Mouse (Mus musculus): ENCODE measurements at regions not wholly inside any gene's neighbourhood (a gene's known extent, or its start where the extent isn't known, plus 50 kb on each side); places are given as distances from the start of the nearest gene placed in this dataset.

DNA sequence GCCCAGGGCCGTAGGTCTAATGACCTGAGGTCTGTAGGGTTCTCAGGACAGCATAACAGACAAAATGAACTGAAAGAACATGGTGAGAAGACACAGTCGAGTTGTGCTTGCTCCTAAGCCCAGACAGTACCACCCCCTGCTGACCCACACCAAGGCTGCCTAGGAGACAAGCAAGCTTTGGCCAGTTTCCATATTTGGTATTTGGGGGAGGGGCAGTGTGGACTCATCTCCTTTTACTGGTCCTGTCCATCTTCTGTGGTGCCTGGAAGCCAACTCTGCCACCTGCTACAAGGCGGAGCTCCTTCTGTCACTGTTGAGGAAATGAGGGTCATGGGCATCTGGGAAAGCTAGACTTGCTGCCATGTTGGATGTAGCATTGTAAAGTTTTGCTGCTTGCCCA, 68.9 kb downstream of the Tex29 start:
- no peak for ATAC-seq (replicated peaks; ENCODE audit: low FRiP score, low TSS enrichment, poor library complexity, severe bottlenecking)

DNA sequence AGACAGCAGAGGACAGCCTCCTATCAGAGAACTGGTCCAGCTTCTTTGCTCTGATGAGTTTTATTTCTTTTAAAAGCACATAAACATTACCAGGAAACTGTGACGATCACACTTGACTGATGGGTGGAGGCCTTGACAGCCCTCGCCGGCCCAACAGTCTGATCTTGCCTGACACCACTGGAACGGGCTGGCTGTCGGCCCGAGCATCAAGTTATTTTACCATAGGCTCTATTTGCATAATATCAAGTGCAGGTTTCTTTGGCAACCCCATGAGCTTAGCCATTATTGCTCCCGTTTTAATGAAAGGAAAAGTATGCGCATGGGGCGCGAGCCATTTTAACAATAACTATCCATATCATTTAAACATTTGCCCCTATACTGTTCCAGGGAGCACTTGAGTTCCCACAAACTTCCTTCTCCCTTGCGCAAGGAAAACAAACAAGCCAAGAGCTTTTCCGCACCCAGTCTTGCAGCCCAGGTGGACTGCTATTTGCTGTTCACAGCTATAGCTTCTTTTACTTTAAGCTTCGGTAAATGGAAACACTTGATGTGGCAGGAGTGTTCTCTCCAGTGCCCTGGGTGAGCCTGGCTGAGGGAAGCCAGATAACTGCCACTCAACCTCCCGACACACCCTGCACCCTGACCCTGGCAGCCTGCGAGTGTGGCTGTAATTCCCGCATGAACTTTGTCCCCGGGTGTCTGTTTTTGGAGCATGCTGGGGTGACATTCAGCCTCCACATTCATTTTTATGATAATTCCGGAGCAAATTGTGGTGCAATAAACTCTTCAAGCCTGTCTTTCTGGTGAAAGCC, 71.6 kb downstream of the Tex29 start:
- no peak for ATAC-seq (replicated peaks; ENCODE audit: low FRiP score, low TSS enrichment, poor library complexity, severe bottlenecking)

DNA sequence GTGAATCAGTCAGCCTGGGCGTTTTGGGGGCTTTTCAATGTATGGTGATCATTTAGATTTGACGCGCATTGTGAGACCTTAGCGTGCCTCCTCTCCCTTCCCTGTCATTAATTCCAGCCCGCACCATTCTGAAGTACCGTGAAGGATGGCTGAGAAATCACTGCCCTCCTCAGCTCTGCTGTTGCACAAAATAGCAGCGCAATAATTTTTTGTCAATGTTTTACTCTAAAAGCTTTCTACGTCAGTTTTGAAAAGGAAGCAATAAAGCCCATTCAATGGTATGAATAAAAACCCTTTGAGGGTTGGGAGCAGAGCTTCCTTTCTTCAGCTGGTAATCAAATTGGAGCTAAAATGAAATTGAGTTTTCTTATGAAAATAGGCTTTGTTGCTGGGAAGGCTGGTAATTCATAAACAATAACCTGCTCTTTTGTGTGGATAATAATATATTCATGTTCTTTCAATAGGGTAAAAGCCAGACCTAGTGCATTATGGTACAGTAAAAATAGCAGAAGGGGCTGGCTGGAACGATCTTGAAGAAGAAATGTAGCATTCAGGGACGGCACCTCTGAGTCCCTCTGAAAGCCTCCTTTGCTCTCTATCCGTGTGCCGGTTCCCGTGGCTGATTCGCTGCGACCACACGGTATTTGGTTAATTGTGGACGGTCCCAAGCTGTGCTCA, 72.3 kb downstream of the Tex29 start:
- ATAC-seq (replicated peaks; ENCODE audit: low FRiP score, low TSS enrichment, poor library complexity, severe bottlenecking), result no peak

DNA sequence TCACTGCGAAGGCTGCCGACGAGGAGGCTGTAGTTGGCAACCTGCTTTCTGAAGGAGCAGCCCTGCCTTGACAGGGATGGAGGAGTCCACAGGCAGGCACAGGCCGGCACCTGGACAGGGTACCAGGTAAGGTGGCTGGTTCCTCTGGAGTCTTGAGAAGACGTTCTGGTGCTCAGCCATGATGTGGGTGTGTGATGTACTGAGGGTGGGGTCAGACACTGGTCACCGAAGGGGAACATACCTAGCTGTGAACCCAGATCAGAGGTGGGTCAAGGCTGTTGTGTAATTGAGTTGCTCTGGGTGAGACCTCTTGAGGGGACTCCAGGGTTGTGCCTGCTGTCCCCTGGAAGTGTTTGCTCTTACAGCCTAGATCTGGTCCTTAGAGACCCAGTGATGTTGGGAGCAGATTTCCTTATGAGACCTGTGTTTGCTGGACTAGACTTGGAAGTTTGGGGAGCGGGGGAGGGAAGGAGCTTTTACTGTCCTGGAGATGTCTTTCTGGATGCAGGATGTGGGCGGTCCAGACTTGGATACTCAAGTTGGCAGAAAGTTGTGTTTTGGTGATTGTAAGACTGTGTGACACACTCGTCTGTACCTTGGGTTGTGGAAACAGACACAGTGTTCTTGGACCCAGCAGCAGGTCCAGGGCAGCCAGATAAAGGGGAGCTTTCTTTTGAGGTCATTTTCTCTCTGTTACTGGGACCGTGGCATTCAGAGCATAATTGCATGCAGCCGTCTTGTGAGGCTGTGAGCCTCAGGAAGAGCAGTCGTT, 73.0 kb downstream of the Tex29 start:
- no peak for ATAC-seq (replicated peaks; ENCODE audit: low FRiP score, low TSS enrichment, poor library complexity, severe bottlenecking)

DNA sequence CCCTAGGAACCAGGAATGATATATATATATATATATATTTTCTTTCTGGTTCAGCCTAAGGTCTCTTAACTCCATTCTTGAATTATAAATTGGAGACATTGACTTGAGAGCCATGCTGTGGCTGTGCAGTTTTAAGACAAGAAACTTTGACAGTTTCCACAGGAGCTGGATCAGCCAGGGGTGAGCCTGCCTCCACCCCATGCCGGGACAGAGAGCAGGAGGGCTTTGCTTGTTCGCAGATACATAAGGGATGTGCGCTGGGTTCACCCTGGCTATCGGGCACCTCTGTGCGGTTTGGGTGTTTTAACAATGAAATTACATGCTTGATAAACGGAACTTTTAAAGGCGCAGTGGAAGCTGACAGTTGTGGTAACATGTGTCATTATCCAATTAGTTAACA, 73.9 kb downstream of the Tex29 start:
- ATAC-seq (replicated peaks; ENCODE audit: low FRiP score, low TSS enrichment, poor library complexity, severe bottlenecking), result no peak

DNA sequence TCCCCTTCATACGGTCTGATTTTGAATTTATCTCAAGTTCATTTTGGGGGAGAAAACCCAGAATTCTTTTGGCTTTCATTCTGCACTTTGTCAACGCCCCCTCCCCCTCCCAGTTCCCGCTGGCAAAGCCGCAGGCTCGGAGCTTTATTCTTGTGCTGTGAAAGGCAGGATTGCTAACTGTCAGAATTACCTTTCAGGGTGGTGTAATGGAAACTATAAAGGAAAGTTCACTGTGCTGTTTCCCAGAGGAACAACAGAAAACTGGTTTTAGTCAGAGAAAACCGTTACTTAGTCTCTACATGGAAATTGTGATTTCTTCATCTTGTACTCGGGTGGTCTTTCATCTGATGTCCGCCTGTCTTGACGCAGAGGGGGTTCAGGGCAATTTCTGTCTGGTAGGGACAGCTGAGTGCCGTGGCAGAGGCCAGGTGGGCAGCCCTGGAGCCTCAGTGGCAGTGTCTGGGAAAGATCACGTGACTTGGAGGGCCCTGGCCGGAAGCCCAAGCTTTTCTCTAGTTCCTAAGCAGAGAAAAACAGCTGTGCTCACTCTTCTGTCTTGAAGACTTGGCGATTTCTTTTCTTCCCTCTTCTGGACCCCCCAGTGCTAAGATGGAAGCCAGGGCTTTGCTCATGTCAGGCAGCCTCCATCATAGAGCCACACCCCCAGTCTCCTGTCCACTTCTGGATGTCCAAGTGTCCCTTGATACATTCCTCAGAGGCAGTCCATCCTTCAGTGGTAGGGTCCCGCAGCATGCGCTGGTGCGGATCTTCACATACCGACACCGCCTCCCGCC, 74.6 kb downstream of the Tex29 start:
- ATAC-seq (replicated peaks; ENCODE audit: low FRiP score, low TSS enrichment, poor library complexity, severe bottlenecking), result no peak

DNA sequence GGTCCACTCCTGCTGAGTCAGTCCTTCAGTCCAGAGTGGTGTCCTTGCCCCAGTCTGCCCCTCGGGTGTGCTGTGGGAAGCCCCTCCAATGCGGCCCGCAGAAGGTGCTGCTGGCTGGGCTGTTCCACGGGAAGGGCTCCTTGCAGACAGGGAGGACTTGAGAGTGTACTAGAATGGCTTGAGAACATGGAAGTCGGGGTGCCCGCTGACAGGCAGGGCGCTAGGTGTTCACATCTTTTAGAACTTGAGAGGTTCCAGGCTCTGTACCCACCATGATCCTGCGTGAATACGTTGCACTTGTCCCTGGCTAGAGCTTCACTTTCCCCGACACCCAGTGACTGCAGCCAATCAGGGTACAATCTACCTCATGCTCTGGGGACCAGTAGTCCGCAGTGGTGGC, 75.4 kb downstream of the Tex29 start:
- ATAC-seq (replicated peaks; ENCODE audit: low FRiP score, low TSS enrichment, poor library complexity, severe bottlenecking), result no peak

DNA sequence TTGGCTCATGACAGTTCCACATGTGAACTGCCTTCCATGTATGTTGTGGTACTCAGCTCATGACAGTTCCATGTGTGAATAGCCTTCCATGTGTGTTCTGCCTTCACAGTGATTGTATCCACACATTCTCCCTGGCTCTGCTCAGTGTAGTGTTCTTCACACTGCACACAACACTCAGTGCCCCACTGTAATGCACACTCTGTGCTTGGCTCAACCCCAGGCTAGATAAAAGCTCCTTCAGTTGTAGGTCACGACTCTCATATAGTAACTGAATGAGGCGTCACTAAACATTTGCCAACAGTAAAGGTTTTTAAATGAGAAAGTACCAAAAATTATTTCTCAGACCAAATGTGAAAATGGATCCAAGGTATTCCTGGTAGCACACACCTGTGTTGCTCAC, 79.6 kb downstream of the Tex29 start:
- ATAC-seq (replicated peaks; ENCODE audit: low FRiP score, low TSS enrichment, poor library complexity, severe bottlenecking), result no peak

DNA sequence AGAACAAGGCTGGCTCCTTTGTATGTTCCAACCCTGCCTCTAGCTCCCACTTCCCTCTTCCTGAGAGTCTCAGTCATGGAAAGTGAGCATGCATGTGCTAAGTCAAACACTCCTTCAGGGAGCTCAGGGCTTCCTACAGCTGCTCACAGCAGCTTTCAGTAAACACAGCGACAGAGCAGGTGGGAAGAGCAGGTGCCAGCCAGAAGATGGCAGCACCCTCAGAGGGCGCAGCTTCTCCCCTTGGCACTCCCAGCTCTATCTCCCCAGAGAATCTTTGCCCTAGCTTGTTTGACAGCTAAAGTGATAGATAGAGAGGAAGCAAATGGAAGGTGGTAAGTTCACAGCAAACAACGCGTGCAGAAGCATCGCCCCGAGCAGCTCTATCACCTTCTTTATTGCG, 82.8 kb downstream of the Tex29 start:
- no peak for ATAC-seq (replicated peaks; ENCODE audit: low FRiP score, low TSS enrichment, poor library complexity, severe bottlenecking)

DNA sequence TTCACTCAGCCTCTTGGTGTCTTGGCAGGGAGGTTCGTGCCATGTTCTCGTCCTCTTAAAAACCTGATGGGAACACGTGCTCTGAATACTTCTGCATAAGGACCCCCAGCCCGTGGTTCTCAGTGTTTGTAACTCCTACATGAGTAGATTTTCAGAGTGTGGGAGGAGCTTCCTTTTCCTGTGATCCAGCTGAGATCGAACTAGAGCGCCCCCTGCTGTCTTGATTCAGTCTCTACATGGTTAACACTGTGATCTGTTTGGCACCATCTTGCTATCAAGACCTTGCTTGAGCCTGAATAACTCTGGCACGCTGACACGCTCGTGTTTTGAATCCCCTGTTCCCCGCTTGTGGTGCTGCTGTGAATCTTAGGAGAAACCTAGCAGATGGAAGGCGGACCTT, 83.9 kb downstream of the Tex29 start:
- peak; percentile 58 for ATAC-seq (replicated peaks; ENCODE audit: low FRiP score, low TSS enrichment, poor library complexity, severe bottlenecking)

DNA sequence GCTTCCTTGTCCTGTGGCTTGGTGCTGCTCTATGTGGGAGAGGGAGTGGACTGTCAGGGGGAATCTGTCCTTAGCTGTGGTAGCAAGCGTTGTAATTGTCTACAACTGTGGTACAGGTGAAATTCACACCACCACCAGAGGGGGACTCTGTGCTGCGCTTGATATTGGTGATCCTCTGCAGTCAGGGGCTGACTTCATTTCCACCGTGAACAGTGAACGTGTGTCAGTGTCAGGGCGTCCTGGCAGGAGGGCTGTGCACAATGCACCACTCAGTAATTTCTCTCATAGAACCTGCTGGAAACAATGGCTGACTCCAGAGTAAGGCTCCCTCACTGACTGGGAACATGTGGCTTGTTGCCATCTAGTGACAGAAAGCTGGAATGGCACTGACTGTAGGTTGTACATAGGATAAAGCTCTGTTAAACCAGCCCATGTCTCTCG, 102.6 kb downstream of the Tex29 start:
- ATAC-seq (replicated peaks; ENCODE audit: low FRiP score, low TSS enrichment, poor library complexity, severe bottlenecking), result peak; percentile 83

DNA sequence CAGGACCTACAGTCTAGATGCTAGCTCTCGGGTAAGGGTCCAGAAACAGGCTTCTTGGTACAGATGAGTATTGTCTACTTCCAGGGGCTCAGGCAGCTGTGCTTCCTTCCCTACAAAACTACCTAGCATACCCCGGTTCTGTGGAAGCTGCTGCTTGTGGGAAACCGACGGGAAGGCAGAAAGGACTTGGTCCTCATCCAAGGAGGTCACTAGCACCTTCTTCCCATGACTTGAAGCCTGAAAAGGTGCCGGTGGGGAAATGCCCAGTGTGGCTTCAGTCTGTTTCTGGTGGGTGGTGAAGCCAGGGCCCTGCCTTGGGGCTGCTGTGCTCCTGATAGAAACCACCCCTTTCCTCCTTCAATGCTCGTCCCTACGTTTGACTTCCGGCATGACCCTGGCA, 107.5 kb downstream of the Tex29 start:
- ATAC-seq (replicated peaks; ENCODE audit: low FRiP score, low TSS enrichment, poor library complexity, severe bottlenecking), result no peak

DNA sequence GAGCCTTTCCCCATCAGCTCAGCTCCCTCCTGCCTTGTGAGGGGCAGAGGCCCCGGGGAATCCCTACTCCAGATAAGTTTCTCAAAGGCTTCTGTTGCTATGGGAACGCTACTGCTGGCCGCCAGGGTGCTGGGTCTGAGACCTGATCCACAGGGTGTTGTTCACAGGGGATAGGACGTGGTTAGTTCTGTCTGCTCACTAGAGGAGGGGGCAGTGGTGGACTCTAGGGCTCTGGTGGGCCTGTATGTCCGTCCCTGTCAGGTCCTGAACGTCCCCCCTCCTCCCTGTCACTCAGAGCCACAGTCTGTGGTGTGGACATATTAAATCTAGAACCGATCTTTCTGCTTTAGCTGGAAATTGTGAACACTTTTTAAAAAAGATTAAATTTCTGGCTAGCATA, 116.0 kb downstream of the Tex29 start:
- ATAC-seq (replicated peaks; ENCODE audit: low FRiP score, low TSS enrichment, poor library complexity, severe bottlenecking), result no peak

DNA sequence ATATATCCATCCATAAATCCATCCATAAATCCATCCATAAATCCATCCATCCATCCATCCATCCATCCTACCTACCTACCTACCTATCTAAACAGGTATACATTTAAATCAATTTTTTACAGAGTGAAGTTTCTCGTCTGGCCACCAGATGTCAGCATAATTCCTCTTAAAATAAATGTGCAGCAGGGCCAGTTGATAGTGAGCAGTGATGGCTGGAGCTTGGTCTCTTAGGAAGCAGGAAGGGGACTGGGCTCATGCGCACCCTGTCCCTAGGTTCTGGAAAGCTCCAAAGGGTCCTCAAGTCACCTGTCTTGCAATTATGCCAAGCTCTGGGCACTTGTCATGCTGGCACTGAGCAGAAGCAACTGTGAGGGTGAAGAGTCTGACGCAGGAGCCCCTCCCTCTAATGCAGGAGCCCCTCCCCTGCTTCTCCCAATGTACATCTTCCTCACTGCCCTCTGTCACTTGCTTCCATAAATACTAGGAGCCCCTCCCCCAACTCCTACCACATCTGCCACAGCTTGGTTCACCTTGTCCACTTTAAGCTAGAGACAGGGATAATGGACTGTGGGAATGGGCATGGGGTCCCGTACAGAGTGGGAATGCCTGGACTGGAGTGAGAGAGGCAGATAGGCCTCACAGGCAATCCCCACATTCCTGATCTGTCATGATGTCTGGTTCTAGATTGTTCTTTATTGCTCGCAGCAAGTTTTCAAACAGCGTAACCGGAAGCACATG, 116.9 kb downstream of the Tex29 start:
- ATAC-seq (replicated peaks; ENCODE audit: low FRiP score, low TSS enrichment, poor library complexity, severe bottlenecking), result 0 out of 2 replicates have a peak, but pooled peaks have one; percentile 37

DNA sequence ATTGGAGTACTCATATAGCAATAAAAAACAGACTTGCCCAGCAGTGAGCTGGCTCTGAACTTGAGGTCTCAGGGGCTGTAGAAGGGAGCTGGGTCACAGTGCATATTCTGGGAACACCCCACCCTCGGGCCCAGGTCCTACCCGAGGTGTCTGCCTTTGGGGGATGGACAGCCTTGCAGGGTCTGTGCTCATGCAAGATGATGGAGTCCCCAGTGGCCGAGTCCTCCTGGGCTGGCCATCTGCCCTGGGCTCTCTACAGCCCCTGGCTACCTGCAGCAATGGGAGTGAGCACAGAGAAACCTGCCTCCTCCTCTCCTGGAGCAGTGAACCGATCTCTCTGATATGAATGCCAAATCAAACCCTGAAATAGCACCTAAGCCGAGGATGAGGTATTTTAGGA, 117.9 kb downstream of the Tex29 start:
- ATAC-seq (replicated peaks; ENCODE audit: low FRiP score, low TSS enrichment, poor library complexity, severe bottlenecking), result no peak

DNA sequence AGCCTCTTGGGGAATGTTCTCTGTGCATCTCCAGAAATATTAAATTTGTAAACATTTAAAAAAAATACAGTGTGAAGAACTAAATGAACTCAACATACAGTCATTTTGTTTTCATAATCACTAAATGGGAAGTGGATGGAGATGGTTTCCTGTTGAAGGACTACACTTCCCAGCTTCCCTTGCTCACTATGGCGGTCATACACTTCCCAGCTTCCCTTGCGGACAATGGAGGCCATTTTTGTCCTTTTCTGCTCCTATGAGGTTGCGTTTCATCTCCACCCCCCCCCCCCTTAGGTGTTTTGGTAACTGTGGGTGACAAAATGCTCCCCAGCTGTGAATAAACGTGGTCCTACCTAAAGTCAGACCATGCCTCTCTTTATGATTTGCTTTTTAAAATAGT, 119.2 kb downstream of the Tex29 start:
- no peak for ATAC-seq (replicated peaks; ENCODE audit: low FRiP score, low TSS enrichment, poor library complexity, severe bottlenecking)

DNA sequence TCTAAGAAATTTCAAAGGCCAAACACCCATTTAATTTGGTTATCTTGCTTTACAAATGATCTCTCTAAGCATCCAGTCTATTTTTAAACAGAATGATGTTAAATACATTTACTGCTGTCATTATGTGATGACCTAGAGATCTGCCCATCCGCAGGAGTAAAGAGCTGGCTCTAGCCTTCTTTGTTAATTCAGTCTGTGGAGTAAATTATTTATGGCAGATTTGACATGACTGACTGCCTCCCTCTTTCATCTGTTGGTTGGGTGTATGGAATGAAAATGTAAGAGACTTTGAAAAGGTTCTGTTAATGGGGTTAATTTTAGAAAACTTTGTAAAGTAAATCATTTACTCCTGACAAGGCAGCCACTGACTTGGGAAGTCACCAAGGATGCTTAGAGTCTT, 123.3 kb downstream of the Tex29 start:
- no peak for ATAC-seq (replicated peaks; ENCODE audit: low FRiP score, low TSS enrichment, poor library complexity, severe bottlenecking)

DNA sequence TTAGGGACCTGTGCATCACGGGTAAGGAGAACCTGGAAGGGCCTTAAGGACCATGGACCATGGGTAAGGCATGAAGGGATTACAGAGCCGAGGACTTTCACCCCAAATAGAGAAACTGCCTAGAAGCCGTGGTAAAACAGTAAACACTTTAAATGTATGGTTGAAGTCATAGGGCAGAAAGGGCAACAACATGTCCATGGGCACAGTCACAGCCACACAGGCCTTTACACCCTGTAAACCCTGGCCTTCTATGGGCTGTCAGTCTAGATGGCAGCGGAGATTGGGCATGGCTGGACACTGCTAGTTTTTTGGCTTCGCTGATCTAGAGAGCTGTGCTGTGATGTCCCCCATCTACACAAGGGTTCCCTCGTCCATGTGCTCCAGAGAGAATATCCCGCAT, 127.4 kb downstream of the Tex29 start:
- no peak for ATAC-seq (replicated peaks; ENCODE audit: low FRiP score, low TSS enrichment, poor library complexity, severe bottlenecking)

DNA sequence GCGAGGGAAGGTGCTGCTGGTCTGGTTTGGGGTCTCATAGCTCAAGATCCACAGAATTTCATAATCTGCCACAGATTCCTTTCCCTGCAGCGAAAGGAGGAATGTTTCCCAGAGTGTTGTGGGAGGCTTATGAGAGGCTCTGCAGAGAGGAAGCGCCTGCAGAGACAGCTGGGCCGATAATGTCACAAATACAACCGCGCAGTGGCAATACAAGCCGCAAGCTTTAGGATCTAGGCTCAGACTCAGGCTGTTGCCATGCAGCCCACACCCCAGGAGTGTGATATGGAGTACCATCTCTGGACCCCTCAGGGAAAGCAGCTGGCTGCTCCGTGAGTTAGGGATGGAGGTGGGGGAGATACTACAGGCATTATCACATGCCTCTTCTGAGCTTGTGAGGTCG, 130.2 kb downstream of the Tex29 start:
- ATAC-seq (replicated peaks; ENCODE audit: low FRiP score, low TSS enrichment, poor library complexity, severe bottlenecking), result no peak

All from megakaryocyte-erythroid progenitor cell, adult 5-6 weeks (primary cell).